ENCODE assay signal across 18 mouse cellular contexts in genomic region chr2:145384221-145384620, GRCm38 (mm10).
DNase-seq lines count a peak whose midpoint lies in the region; ATAC-seq and TF ChIP-seq lines count a peak whose summit lies in the region.
"Had no signal": no experiment of that assay in that cellular context is flagged by ENCODE, and none has a peak within 500 bp of the region (broad histone marks: within the 10 kb centered on the region; RNA-seq: fewer than 3 reads in every experiment).

No protein-coding gene starts in this region.

- no peak for TF ChIP-seq POLR2A in heart, adult 2 months (IDR thresholded peaks at IDR 0.05; ENCODE audit: insufficient read depth, low read depth, low read length)

- no peaks in the 10 kb centered on the region for H3K36me3 ChIP-seq in heart, adult 2 months (ENCODE audit: control insufficient read depth, insufficient read depth, low read length)
- H3K36me3 ChIP-seq in heart, embryonic 13.5 days: no peaks in the 10 kb centered on the region
- H3K36me3 ChIP-seq in midbrain, embryonic 11.5 days (ENCODE audit: control insufficient read depth, insufficient read depth, low read length): no peaks in the 10 kb centered on the region
- H3K36me3 ChIP-seq in midbrain, embryonic 14.5 days (ENCODE audit: control insufficient read depth, insufficient read depth, low read length): no peaks in the 10 kb centered on the region
- H3K36me3 ChIP-seq: embryonic facial prominence, embryonic 13.5 days; embryonic facial prominence, embryonic 15.5 days; forebrain, embryonic 10.5 days; forebrain, embryonic 12.5 days had no signal

- no peak overlapping the region for H3K4me3 ChIP-seq in heart, adult 2 months
- no peak overlapping the region for H3K4me3 ChIP-seq in heart, embryonic 13.5 days
- H3K4me3 ChIP-seq in midbrain, embryonic 11.5 days (ENCODE audit: low read depth, low read length): no peak overlapping the region
- H3K4me3 ChIP-seq in midbrain, embryonic 14.5 days (replicated peaks; ENCODE audit: low read depth, low read length): no peak overlapping the region
- H3K4me3 ChIP-seq: embryonic facial prominence, embryonic 13.5 days; embryonic facial prominence, embryonic 15.5 days; erythroblast, embryonic 14.5 days; forebrain, embryonic 10.5 days; forebrain, embryonic 12.5 days had no signal

- no peaks in the 10 kb centered on the region; the same call in 1 of the 2 replicates for H3K4me1 ChIP-seq in heart, adult 2 months (ENCODE audit: control insufficient read depth, insufficient read depth, low read length)
- peaks cover 30% of the 10 kb centered on the region for H3K4me1 ChIP-seq in heart, embryonic 13.5 days
- H3K4me1 ChIP-seq in midbrain, embryonic 11.5 days (ENCODE audit: control insufficient read depth, insufficient read depth, low read length): no peaks in the 10 kb centered on the region
- no peaks in the 10 kb centered on the region for H3K4me1 ChIP-seq in midbrain, embryonic 14.5 days (ENCODE audit: control insufficient read depth, insufficient read depth, low read length)
- H3K4me1 ChIP-seq: embryonic facial prominence, embryonic 13.5 days; embryonic facial prominence, embryonic 15.5 days; forebrain, embryonic 10.5 days; forebrain, embryonic 12.5 days had no signal

- 90% methylated on average over 2 of the region's 2 CpGs for WGBS in heart, adult 2 months
- WGBS in heart, embryonic 13.5 days: 80% methylated on average over 2 of the region's 2 CpGs
- 90% methylated on average over 2 of the region's 2 CpGs for WGBS in midbrain, embryonic 11.5 days
- 80% methylated on average over 2 of the region's 2 CpGs for WGBS in midbrain, embryonic 14.5 days

- H3K9ac ChIP-seq in heart, adult 2 months (ENCODE audit: low read depth, low read length): no peak overlapping the region
- H3K9ac ChIP-seq in heart, embryonic 13.5 days: no peak overlapping the region
- no peak overlapping the region for H3K9ac ChIP-seq in midbrain, embryonic 11.5 days (ENCODE audit: low read length)
- H3K9ac ChIP-seq in midbrain, embryonic 14.5 days (replicated peaks; ENCODE audit: low read length): no peak overlapping the region
- H3K9ac ChIP-seq: embryonic facial prominence, embryonic 13.5 days; embryonic facial prominence, embryonic 15.5 days; forebrain, embryonic 12.5 days had no signal

- TF ChIP-seq CTCF in heart, adult 2 months (IDR thresholded peaks at IDR 0.05): no peak

- H3K79me2 ChIP-seq in heart, adult 2 months (replicated peaks; ENCODE audit: control insufficient read depth, insufficient read depth, low read length): no peaks in the 10 kb centered on the region

- DNase-seq in heart, adult 11 months: peak; percentile 74
- DNase-seq in heart, adult 2 months: no peak
- DNase-seq in heart, postnatal 14 days: no peak
- peak; percentile 12 for DNase-seq in midbrain, embryonic 11.5 days (ENCODE audit: low spot score, missing footprints)
- no peak for DNase-seq in midbrain, embryonic 14.5 days
- DNase-seq: adrenal gland, adult 2 months; adrenal gland, postnatal 10 days; adrenal gland, postnatal 25 days; cerebellum, adult 11 months; cerebellum, postnatal 14 days; cerebellum, postnatal 36 days; embryo, embryonic 11 days had no signal

- no peak for TF ChIP-seq EP300 in heart, adult 2 months (IDR thresholded peaks at IDR 0.05; ENCODE audit: insufficient read depth, low read depth, low read length)

- intact Hi-C loops in heart, adult 2 months (cut with DNase I): no loop called here
- intact Hi-C loops in heart, postnatal 14 days (cut with DNase I): no loop called here

- no peaks in the 10 kb centered on the region for H3K27me3 ChIP-seq in heart, adult 2 months (ENCODE audit: control insufficient read depth, insufficient read depth, low read length)
- H3K27me3 ChIP-seq in heart, embryonic 13.5 days (replicated peaks): no peaks in the 10 kb centered on the region
- no peaks in the 10 kb centered on the region for H3K27me3 ChIP-seq in midbrain, embryonic 11.5 days (ENCODE audit: control insufficient read depth, insufficient read depth, low read length)
- no peaks in the 10 kb centered on the region for H3K27me3 ChIP-seq in midbrain, embryonic 14.5 days (ENCODE audit: control insufficient read depth, insufficient read depth, low read length)
- H3K27me3 ChIP-seq: embryonic facial prominence, embryonic 13.5 days; embryonic facial prominence, embryonic 15.5 days; forebrain, embryonic 12.5 days had no signal

- H3K27ac ChIP-seq in heart, adult 2 months: no peak overlapping the region
- peak overlapping the region; percentile 77; the same call in 1 of the 2 replicates for H3K27ac ChIP-seq in heart, embryonic 13.5 days (replicated peaks)
- no peak overlapping the region for H3K27ac ChIP-seq in midbrain, embryonic 11.5 days (ENCODE audit: low read depth, low read length)
- no peak overlapping the region for H3K27ac ChIP-seq in midbrain, embryonic 14.5 days (replicated peaks; ENCODE audit: low read depth, low read length)
- H3K27ac ChIP-seq: embryonic facial prominence, embryonic 13.5 days; embryonic facial prominence, embryonic 15.5 days; forebrain, embryonic 10.5 days; forebrain, embryonic 12.5 days had no signal

- no peak for ATAC-seq in heart, embryonic 13.5 days (ENCODE audit: extremely low read depth, insufficient number of reproducible peaks, low FRiP score, low TSS enrichment)
- ATAC-seq in midbrain, embryonic 11.5 days (ENCODE audit: low FRiP score): no peak
- no peak for ATAC-seq in midbrain, embryonic 14.5 days (ENCODE audit: low FRiP score, low TSS enrichment)

- H3K4me2 ChIP-seq in heart, embryonic 13.5 days: no peak overlapping the region
- no peak overlapping the region for H3K4me2 ChIP-seq in midbrain, embryonic 11.5 days
- no peak overlapping the region for H3K4me2 ChIP-seq in midbrain, embryonic 14.5 days (ENCODE audit: low read length)
- H3K4me2 ChIP-seq: embryonic facial prominence, embryonic 13.5 days; embryonic facial prominence, embryonic 15.5 days; forebrain, embryonic 12.5 days had no signal

- H3K9me3 ChIP-seq in heart, embryonic 13.5 days: no peaks in the 10 kb centered on the region
- H3K9me3 ChIP-seq in midbrain, embryonic 11.5 days (ENCODE audit: control insufficient read depth, low read length): no peaks in the 10 kb centered on the region
- no peaks in the 10 kb centered on the region for H3K9me3 ChIP-seq in midbrain, embryonic 14.5 days (ENCODE audit: control insufficient read depth, low read length)
- H3K9me3 ChIP-seq: embryonic facial prominence, embryonic 13.5 days; embryonic facial prominence, embryonic 15.5 days; forebrain, embryonic 10.5 days; forebrain, embryonic 12.5 days had no signal

Comparison
In these comparisons a context has a peak if more than half of its experiments do, and no peak if none do; other contexts are left out.
1. DNase-seq: peak in heart, adult 11 months (single experiment) and midbrain, embryonic 11.5 days (single experiment); none in heart, adult 2 months (0 of 2), heart, postnatal 14 days (0 of 2) and midbrain, embryonic 14.5 days (single experiment).